Mouse (Mus musculus) brown adipose tissue, adult 24 weeks (tissue): ENCODE data around the gene Adcy7. TPM values are rescaled to one million over a fixed set of nuclear protein-coding genes. Genes with fewer than 3 reads are reported as not detected.

Experiments used
- H3K27ac ChIP-seq: fragments of 200-500 bp; replicated peaks from 2 replicates; pipeline ENCODE4 v1.5.1; 2012; ENCODE audit warnings: low read depth, mild to moderate bottlenecking, low read length
- H3K4me1 ChIP-seq: fragments of 200-500 bp; 2 replicates; pipeline ENCODE4 v1.6.1; 2012; ENCODE audit warnings: low read length, mixed read lengths; ENCODE audit not compliant: control insufficient read depth, insufficient read depth, insufficient read length
- H3K4me3 ChIP-seq: fragments of 200-500 bp; 2 replicates; pipeline ENCODE4 v1.5.1; 2012; ENCODE audit warnings: low read depth, mild to moderate bottlenecking, low read length, moderate library complexity; ENCODE audit not compliant: insufficient read depth
- polyA plus RNA-seq: library from polyadenylated mRNA; stranded (reverse); fragments of >200 nt; gene quantifications from 2 replicates; pipeline ENCODE4 v1.2.4, GENCODE M21; 2012; ENCODE audit not compliant: missing spikeins, insufficient read depth, insufficient read length

Adcy7 gene
- polyA plus RNA-seq, 1 experiment, result 1.7 TPM

GRCm38 (mm10) chr8:88361044-88361707 lies 89.0 kb downstream of the Adcy7 start:
- Histone ChIP-seq H3K4me1 (peaks cover 5% of the 10 kb centered on the region), H3K4me3 (peak overlapping the region; percentile 100), H3K27ac (peak overlapping the region; percentile 98)

DNA sequence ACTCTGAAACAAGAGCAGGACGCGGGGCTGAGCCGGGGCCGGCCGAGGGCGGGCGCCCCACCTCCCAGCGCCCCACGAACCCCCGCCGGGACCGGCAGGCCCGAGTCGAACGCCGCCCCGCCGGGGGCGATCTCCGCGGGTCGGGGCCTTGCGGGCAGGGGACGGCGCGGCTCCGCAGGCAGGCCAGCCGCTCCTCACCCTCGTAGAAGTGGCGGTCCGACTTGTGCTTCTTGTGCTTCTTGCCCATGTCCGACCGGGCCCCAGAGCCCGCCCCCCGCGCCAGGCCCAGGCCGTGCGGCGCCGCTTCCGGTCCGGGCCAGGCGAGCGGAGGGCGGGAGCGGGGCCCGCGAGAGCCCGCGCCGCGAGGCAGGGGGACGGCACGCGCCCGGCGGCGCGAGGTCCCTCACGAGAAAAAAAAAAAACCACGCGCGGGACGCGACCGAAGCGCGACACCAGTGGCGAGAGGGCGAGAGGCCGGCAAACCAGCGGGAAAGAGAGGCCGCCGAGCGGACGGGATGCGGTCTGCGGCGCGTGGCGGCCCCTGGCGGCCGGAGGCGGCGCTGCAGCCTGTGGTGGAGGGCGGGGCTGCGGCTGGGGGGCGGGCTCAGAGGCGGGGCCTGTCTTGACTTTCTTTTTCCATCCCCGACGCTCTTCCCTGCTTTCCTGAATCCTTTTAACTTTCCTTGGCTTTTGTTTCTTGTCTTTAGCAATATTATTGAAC lies 89.7 kb downstream of the Adcy7 start, which contains the start of gene Brd7:
Brd7 (minus strand) TSS at position 487 of the 721 bp plus-strand sequence.
- peaks cover 5% of the 10 kb centered on the region for H3K4me1 ChIP-seq
- peak within 1 kb of the TSS; percentile 98 for H3K27ac ChIP-seq
- H3K4me3 ChIP-seq, result peak within 1 kb of the TSS; percentile 100

- Histone ChIP-seq H3K4me3 (peak overlapping the region; percentile 100), H3K4me1 (peaks cover 5% of the 10 kb centered on the region), H3K27ac (peak overlapping the region; percentile 82)
These were observed 90.4 kb downstream of the Adcy7 start for GRCm38 (mm10) chr8:88362446-88363150.

GRCm38 (mm10) chr8:88369221-88369620 lies 97.0 kb downstream of the Adcy7 start:
- no peak overlapping the region for H3K4me3 ChIP-seq
- H3K27ac ChIP-seq, result no peak overlapping the region
- H3K4me1 ChIP-seq, result no peaks in the 10 kb centered on the region

GRCm38 (mm10) chr8:88369805-88370204 lies 97.6 kb downstream of the Adcy7 start:
- H3K4me1 ChIP-seq, result no peaks in the 10 kb centered on the region
- H3K4me3 ChIP-seq, result no peak overlapping the region
- no peak overlapping the region for H3K27ac ChIP-seq

- H3K4me1 ChIP-seq, result no peaks in the 10 kb centered on the region
- H3K27ac ChIP-seq, result no peak overlapping the region
- H3K4me3 ChIP-seq, result no peak overlapping the region
These were observed 99.3 kb downstream of the Adcy7 start for GRCm38 (mm10) chr8:88371522-88371921.

DNA sequence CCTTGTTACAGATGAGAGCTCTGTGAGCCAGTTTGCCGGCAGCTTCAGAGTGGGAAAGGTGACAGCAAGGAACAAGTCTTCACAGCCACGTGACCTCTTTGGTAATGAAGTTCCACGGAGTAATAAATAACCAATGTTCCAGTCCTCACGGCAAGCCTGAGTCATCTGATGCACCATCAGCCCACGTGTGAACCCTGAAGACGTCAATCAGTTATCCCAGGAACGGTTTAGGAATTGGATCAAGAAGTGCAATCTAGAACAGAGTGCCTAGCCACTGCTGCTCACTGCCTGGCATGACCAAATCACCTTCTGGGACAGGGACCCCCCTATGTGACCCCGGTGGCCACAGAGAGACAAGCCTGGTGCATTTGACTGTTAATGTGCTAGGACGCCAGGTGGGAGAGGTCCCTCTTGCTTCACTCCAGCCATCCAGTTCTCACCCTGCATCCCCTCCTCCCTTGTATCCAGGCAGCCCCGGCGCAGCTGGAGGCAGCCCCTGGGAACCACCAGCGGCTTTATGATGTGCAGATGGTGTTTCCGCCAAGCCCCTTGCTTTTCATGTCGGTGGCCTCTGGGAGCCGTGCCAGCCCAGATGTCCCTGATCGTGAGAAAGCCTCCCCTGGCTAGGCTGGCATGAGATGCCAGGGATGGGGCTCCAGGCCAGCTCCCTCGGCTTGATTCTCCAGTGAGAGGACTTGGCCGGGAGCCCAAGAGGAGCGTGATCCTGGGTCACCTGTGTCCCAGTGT lies 104.8 kb downstream of the Adcy7 start:
- H3K4me1 ChIP-seq, result no peaks in the 10 kb centered on the region

More for the DNA sequence above, 104.8 kb downstream of the Adcy7 start:
- Histone ChIP-seq H3K4me3 (no peak overlapping the region), H3K27ac (no peak overlapping the region)

Other genes starting within 250 kb of the Adcy7 start
- 31.8 and 40.7 TPM in 2 replicates for gene Cnep1r1, start 153.6 kb upstream of the Adcy7 start, polyA plus RNA-seq
- 9.0 and 15.1 TPM in 2 replicates for gene Heatr3, start 134.5 kb upstream of the Adcy7 start, polyA plus RNA-seq
- 15.1 and 22.6 TPM in 2 replicates for gene Tent4b, start 73.2 kb upstream of the Adcy7 start, polyA plus RNA-seq
- gene Brd7, start 89.8 kb downstream of the Adcy7 start, polyA plus RNA-seq, result 61.5 TPM in 2 replicates
- 1.0 and 2.6 TPM in 2 replicates for gene Nkd1, start 249.0 kb downstream of the Adcy7 start, polyA plus RNA-seq